Mouse (Mus musculus) megakaryocyte, embryonic 14.5 days (primary cell): ENCODE data around the gene Rundc3a.

Source experiments
- FLI1 ChIP-seq: IDR thresholded peaks from 2 replicates; pipeline ENCODE4 v1.6.1; 2012; ENCODE audit warnings: low read length, inconsistent platforms, mixed read lengths
- GATA1 ChIP-seq: IDR thresholded peaks from 3 replicates; pipeline ENCODE4 v1.6.1; 2012; ENCODE audit warnings: mixed read lengths, low read length, inconsistent platforms, borderline replicate concordance

DNA sequence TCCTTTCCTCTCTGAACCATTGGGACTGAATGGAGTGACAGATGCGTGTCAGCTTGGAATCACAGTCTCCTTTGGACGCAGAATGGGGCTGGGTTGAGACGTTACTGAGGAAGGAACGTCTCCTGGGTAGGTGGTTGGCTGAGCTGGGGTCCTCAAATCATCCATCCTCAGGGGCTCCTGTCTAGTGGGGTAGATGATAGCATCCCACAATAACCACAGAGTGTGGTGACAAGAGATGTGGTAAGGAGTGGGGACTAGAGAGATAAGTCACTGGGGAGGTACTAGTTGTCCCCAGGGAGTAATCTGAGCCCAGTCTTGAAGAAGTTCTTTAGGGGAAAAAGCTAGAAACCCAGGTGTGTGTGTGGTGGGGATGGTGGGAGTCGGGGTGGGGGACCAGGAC, 24.9 kb upstream of the Rundc3a start:
- no peak for TF ChIP-seq FLI1
- no peak for TF ChIP-seq GATA1
